Mouse (Mus musculus): ENCODE data around the gene Gm498. TPM values are rescaled to one million over a fixed set of nuclear protein-coding genes. Genes with fewer than 3 reads are reported as not detected.

Gene Gm498
- polyA plus RNA-seq, 1 experiment: not detected

DNA sequence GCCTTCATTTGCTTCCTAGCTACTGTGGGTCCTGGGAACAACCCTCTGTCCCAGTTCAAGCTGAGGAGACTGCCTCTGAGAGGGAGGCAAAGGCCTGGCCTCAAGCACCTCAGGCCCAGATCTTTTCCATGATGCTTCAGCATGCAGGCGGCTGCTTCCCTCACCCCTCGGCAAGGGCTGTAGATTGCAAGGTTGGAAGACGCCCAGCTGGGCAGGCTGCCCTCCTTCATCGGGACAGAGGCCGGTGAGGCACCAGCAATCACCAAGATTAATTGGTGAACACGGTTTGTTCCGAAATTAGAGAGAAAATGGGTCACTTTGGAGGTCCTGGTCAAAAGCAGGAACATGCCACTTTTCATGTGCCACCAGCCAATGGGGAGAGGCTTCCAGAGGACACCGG lies 47.0 kb downstream of the Gm498 start:
- TF ChIP-seq POLR2A (IDR thresholded peaks at IDR 0.05; ENCODE audit: control insufficient read depth, extremely low read depth, insufficient read depth, low read length, poor library complexity) (no peak), CTCF (IDR thresholded peaks at IDR 0.05; ENCODE audit: borderline replicate concordance, control insufficient read depth, extremely low read depth, insufficient read depth, low read length, poor library complexity) (no peak)
- H3K27me3 ChIP-seq (ENCODE audit: control insufficient read depth, insufficient read depth, low read length): no peaks in the 10 kb centered on the region
- WGBS: 92% methylated on average over 8 of the region's 8 CpGs
- H3K36me3 ChIP-seq (ENCODE audit: control insufficient read depth, insufficient read depth, low read length): no peaks in the 10 kb centered on the region
- DNase-seq: no peak
- no peak overlapping the region for H3K27ac ChIP-seq (ENCODE audit: control insufficient read depth, insufficient read depth, low read length)
- no peak overlapping the region for H3K4me3 ChIP-seq (ENCODE audit: control insufficient read depth, insufficient read depth, low read length)
- H3K4me1 ChIP-seq (replicated peaks; ENCODE audit: control insufficient read depth, insufficient read depth, low read length): no peaks in the 10 kb centered on the region

DNA sequence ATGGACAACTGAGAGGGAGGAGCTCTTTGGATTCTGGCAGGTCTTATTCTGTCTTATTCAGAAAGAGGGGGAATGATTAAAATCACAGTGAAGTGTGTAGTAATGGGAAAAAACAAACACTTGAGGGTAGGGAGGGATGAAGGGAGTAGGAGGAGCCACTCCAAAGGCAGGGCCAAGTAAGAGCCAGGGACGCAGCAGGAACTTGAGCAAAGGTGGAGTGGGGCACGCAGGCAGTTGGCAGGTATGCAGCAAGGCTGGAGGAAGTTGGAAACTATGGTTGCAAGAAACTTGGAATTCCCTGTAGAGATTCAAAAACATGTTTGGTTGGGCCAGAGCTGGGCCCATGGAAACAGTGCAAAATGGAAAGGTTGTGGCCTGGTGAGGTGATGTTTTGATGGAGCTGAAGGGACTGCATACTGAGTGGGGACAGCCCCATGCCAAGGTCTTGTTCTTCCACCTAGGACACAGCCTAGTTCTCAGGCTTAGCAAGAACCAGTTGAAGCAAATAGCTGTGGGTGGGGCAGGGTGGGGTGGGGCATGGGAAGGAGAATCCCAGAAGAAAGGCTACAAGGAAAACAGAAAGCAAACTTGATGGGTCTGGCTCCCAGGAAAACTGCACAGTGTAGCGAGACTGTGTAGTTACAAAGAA lies 52.5 kb downstream of the Gm498 start:
- Histone ChIP-seq H3K27ac (ENCODE audit: control insufficient read depth, insufficient read depth, low read length) (no peak overlapping the region), H3K4me3 (ENCODE audit: control insufficient read depth, insufficient read depth, low read length) (no peak overlapping the region), H3K4me1 (replicated peaks; ENCODE audit: control insufficient read depth, insufficient read depth, low read length) (no peaks in the 10 kb centered on the region), H3K27me3 (ENCODE audit: control insufficient read depth, insufficient read depth, low read length) (no peaks in the 10 kb centered on the region), H3K36me3 (ENCODE audit: control insufficient read depth, insufficient read depth, low read length) (no peaks in the 10 kb centered on the region)
- TF ChIP-seq CTCF (IDR thresholded peaks at IDR 0.05; ENCODE audit: borderline replicate concordance, control insufficient read depth, extremely low read depth, insufficient read depth, low read length, poor library complexity) (no peak), POLR2A (IDR thresholded peaks at IDR 0.05; ENCODE audit: control insufficient read depth, extremely low read depth, insufficient read depth, low read length, poor library complexity) (no peak)
- DNase-seq: no peak
- WGBS: 86% methylated on average over 3 of the region's 3 CpGs

DNA sequence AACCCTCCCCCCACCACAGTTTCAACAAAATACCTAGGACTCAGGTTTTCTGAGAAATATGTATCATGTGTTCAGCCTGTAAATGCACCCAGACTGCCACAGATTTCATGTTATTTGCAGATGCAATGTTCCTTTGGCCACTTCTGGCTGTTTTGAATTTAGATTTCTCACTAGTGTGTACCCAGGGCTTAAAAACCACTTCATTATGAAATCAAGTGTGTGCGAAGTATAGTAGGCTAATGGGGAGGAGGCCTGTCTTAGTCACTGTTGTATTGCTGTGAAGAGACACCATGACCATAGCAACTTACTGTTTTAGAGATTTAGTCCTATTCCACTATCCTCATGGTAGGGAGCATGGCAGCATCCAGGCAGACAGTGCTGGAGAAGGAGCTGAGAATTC lies 63.3 kb downstream of the Gm498 start:
- 96% methylated on average over 1 of the region's 1 CpGs for WGBS
- Histone ChIP-seq H3K27ac (ENCODE audit: control insufficient read depth, insufficient read depth, low read length) (no peak overlapping the region), H3K27me3 (ENCODE audit: control insufficient read depth, insufficient read depth, low read length) (no peaks in the 10 kb centered on the region), H3K36me3 (ENCODE audit: control insufficient read depth, insufficient read depth, low read length) (no peaks in the 10 kb centered on the region), H3K4me3 (ENCODE audit: control insufficient read depth, insufficient read depth, low read length) (no peak overlapping the region), H3K4me1 (replicated peaks; ENCODE audit: control insufficient read depth, insufficient read depth, low read length) (no peaks in the 10 kb centered on the region)
- TF ChIP-seq CTCF (IDR thresholded peaks at IDR 0.05; ENCODE audit: borderline replicate concordance, control insufficient read depth, extremely low read depth, insufficient read depth, low read length, poor library complexity) (no peak), POLR2A (IDR thresholded peaks at IDR 0.05; ENCODE audit: control insufficient read depth, extremely low read depth, insufficient read depth, low read length, poor library complexity) (no peak)
- DNase-seq: no peak

DNA sequence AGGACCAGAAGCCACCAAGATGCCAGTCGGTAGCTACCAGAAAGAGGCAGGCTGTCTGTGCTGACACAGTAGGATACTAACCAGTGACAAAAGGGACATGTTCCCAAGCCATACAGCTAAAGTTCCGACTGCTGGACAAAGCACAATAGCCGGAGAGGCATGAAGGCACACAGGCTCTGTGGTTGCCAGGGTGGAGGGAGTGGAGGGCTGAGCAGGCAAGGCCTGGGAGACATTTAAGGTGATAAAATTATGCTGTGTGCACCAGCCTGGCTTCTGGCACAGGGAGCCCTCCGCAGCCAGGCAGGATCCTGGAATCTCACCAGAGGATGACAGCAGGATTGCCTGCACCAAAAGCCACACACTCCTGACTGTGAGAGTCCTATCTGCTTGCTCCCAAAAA lies 72.0 kb downstream of the Gm498 start:
- no peak overlapping the region for H3K27ac ChIP-seq (ENCODE audit: control insufficient read depth, insufficient read depth, low read length)
- no peak for DNase-seq
- no peaks in the 10 kb centered on the region for H3K27me3 ChIP-seq (ENCODE audit: control insufficient read depth, insufficient read depth, low read length)
- H3K4me1 ChIP-seq (replicated peaks; ENCODE audit: control insufficient read depth, insufficient read depth, low read length): no peaks in the 10 kb centered on the region
- 79% methylated on average over 4 of the region's 4 CpGs for WGBS
- no peak for TF ChIP-seq CTCF (IDR thresholded peaks at IDR 0.05; ENCODE audit: borderline replicate concordance, control insufficient read depth, extremely low read depth, insufficient read depth, low read length, poor library complexity)
- no peak for TF ChIP-seq POLR2A (IDR thresholded peaks at IDR 0.05; ENCODE audit: control insufficient read depth, extremely low read depth, insufficient read depth, low read length, poor library complexity)
- H3K36me3 ChIP-seq (ENCODE audit: control insufficient read depth, insufficient read depth, low read length): no peaks in the 10 kb centered on the region
- H3K4me3 ChIP-seq (ENCODE audit: control insufficient read depth, insufficient read depth, low read length): no peak overlapping the region

DNA sequence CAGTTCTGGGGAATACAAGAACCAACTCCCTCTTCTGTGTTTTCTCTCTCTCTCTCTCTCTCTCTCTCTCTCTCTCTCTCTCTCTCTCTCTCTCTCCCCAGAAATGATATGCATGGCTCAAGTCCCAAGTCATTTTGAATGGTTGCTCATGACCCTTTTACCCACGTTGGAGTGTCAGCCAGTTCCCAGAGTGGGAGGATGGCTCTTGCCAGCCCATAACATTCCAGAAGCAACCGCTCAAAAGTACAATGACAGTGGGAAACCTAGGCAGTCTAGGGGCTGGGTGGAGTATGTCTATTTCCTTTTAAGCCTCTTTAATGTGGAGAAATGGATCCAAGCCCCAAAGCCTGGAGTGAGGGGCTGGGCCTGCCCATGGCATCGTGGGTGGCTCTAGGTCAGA lies 72.8 kb downstream of the Gm498 start:
- DNase-seq: no peak
- no peaks in the 10 kb centered on the region for H3K36me3 ChIP-seq (ENCODE audit: control insufficient read depth, insufficient read depth, low read length)
- no peak for TF ChIP-seq CTCF (IDR thresholded peaks at IDR 0.05; ENCODE audit: borderline replicate concordance, control insufficient read depth, extremely low read depth, insufficient read depth, low read length, poor library complexity)
- no peak for TF ChIP-seq POLR2A (IDR thresholded peaks at IDR 0.05; ENCODE audit: control insufficient read depth, extremely low read depth, insufficient read depth, low read length, poor library complexity)
- 79% methylated on average over 3 of the region's 3 CpGs for WGBS
- H3K4me3 ChIP-seq (ENCODE audit: control insufficient read depth, insufficient read depth, low read length): no peak overlapping the region
- no peaks in the 10 kb centered on the region for H3K27me3 ChIP-seq (ENCODE audit: control insufficient read depth, insufficient read depth, low read length)
- H3K4me1 ChIP-seq (replicated peaks; ENCODE audit: control insufficient read depth, insufficient read depth, low read length): no peaks in the 10 kb centered on the region
- H3K27ac ChIP-seq (ENCODE audit: control insufficient read depth, insufficient read depth, low read length): no peak overlapping the region

DNA sequence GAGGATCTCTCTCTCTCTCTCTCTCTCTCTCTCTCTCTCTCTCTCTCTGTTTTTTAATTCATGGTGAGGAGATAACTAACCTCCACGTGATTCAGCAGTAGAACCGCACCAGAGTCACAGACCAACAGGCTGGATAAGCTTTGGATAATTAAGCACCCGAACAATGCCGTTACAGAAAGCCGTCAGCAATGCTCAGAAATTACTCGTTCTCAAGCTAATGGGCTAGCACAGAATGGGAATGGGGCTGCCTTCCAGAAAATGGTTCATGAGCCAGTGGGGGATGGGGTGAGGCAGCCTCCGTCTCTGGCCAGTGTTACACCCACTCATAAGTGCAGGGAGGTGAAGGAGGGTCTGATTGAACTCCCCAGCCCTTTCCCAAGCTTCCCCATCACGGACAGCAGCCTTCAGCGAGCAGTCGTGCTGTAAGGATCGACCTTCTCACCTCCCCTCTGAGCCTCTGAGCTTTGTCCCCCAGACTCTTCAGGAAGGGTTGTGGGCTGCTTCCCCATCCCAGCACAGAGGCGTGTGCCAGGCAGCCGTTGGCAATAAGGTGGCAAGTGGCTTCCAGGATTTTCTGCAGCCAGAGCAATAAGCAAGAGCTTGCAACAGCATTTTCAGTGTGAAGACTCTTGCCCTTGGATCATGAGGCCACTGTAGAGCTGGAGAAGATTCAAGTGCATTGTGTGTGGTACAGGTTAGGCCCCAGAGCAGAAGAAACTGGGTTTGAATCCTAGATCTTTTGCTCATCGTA lies 76.5 kb downstream of the Gm498 start:
- no peaks in the 10 kb centered on the region for H3K36me3 ChIP-seq (ENCODE audit: control insufficient read depth, insufficient read depth, low read length)
- no peaks in the 10 kb centered on the region for H3K4me1 ChIP-seq (replicated peaks; ENCODE audit: control insufficient read depth, insufficient read depth, low read length)
- no peaks in the 10 kb centered on the region for H3K27me3 ChIP-seq (ENCODE audit: control insufficient read depth, insufficient read depth, low read length)
- H3K4me3 ChIP-seq (ENCODE audit: control insufficient read depth, insufficient read depth, low read length): no peak overlapping the region
- 87% methylated on average over 14 of the region's 14 CpGs for WGBS
- no peak overlapping the region for H3K27ac ChIP-seq (ENCODE audit: control insufficient read depth, insufficient read depth, low read length)
- DNase-seq: no peak
- TF ChIP-seq CTCF (IDR thresholded peaks at IDR 0.05; ENCODE audit: borderline replicate concordance, control insufficient read depth, extremely low read depth, insufficient read depth, low read length, poor library complexity) (no peak), POLR2A (IDR thresholded peaks at IDR 0.05; ENCODE audit: control insufficient read depth, extremely low read depth, insufficient read depth, low read length, poor library complexity) (no peak)

Data from thymus, adult 2 months (tissue).